Mouse (Mus musculus): ENCODE measurements around the gene Zp3. TPM values are rescaled to one million over a fixed set of nuclear protein-coding genes. Genes with fewer than 3 reads are reported as not detected.

Gene Zp3
- polyA plus RNA-seq, 1 experiment from 2014 or later = not detected

DNA sequence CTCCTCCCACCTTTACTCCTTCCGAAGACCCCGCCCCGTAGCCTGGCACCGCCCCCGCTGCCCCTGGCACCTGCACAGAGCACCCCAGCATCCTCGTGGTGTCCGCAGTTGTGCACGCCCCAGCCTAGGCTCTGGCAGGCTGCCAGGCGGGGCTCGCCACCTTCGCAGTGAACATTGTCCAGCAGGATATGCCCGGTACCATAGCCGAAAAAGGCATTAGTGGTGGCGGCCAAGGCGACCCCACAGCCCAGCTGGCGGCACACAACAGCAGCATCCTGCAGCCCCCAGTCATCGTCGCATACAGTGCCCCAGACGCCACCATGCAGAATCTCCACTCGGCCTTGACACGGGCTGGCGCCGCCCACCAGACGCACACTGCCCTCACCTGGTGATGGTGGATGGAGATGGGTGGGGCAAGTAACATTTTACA is 14.4 kb upstream of the Zp3 start:
- no peak overlapping the region for H3K4me3 ChIP-seq (ENCODE audit: low read depth, low read length)
- peak overlapping the region; percentile 32 for H3K4me2 ChIP-seq (ENCODE audit: low read depth, severe bottlenecking)
- 7% methylated on average over 24 of the region's 24 CpGs for WGBS
- DNase-seq (ENCODE audit: low spot score) (peak; percentile 32), ATAC-seq (ENCODE audit: insufficient number of reproducible peaks, low FRiP score, low TSS enrichment, low read depth) (no peak)
- no peaks in the 10 kb centered on the region for H3K36me3 ChIP-seq (ENCODE audit: control insufficient read depth, insufficient read depth, low read length)
- peak overlapping the region; percentile 32 for H3K9ac ChIP-seq (ENCODE audit: low read length)
- H3K27ac ChIP-seq (replicated peaks; ENCODE audit: low read depth, low read length) = no peak overlapping the region
- H3K27me3 ChIP-seq (ENCODE audit: control insufficient read depth, insufficient read depth, low read length) = 0 out of 2 replicates have a peak, but pooled peaks cover 6% of the 10 kb centered on the region
- H3K4me1 ChIP-seq (ENCODE audit: control insufficient read depth, insufficient read depth, low read length) = 0 out of 2 replicates have a peak, but pooled peaks cover 6% of the 10 kb centered on the region
- no peaks in the 10 kb centered on the region for H3K9me3 ChIP-seq (ENCODE audit: control insufficient read depth, low read length)

DNA sequence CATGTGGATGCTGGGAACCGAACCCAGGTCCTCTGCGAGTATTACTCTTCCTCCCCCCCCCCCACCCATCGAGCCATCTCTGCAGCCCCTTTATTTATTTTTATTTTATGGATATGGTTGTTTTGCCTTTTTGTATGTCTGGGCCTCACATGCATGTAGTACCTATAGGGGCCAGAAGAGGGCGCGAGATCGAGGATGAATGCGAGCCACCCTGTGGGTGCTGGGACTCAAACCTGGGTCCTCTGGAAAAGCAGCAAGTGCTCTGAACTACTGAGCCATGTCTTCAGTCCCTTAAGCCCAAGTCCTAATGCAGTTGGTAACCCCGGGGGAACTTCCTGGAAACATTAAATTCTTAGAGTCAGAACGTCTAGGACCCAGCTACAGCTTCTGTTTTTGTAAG is 13.0 kb upstream of the Zp3 start:
- no peak overlapping the region for H3K27ac ChIP-seq (replicated peaks; ENCODE audit: low read depth, low read length)
- H3K9me3 ChIP-seq (ENCODE audit: control insufficient read depth, low read length) = no peaks in the 10 kb centered on the region
- no peaks in the 10 kb centered on the region for H3K36me3 ChIP-seq (ENCODE audit: control insufficient read depth, insufficient read depth, low read length)
- H3K27me3 ChIP-seq (ENCODE audit: control insufficient read depth, insufficient read depth, low read length) = 0 out of 2 replicates have a peak, but pooled peaks cover 6% of the 10 kb centered on the region
- WGBS = 65% methylated on average over 9 of the region's 9 CpGs
- no peak overlapping the region for H3K4me2 ChIP-seq (ENCODE audit: low read depth, severe bottlenecking)
- 0 out of 2 replicates have a peak, but pooled peaks cover 6% of the 10 kb centered on the region for H3K4me1 ChIP-seq (ENCODE audit: control insufficient read depth, insufficient read depth, low read length)
- no peak for ATAC-seq (ENCODE audit: insufficient number of reproducible peaks, low FRiP score, low TSS enrichment, low read depth)
- H3K4me3 ChIP-seq (ENCODE audit: low read depth, low read length) = no peak overlapping the region
- DNase-seq (ENCODE audit: low spot score) = peak; percentile 45
- H3K9ac ChIP-seq (ENCODE audit: low read length) = no peak overlapping the region

DNA sequence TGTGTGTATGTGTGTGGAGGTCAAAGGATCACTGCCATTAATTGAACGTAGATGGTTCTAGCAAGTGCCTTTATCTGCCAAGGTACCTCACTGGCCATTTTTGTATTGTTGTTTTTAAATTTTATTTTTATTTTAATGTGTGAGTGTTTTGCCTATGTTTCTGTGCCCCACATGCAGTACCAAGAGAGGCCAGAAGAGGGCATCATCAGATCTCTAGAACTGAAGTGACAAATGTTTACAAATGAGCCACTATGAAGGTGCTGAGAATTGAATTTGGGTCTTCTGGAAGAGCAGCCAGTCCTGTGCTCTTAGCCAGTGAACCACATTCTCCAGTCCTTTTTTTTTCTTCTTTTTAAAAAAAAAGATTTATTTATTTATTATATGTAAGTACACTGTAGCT is 11.1 kb upstream of the Zp3 start:
- WGBS = 69% methylated on average over 1 of the region's 1 CpGs
- H3K27me3 ChIP-seq (ENCODE audit: control insufficient read depth, insufficient read depth, low read length) = 0 out of 2 replicates have a peak, but pooled peaks cover 6% of the 10 kb centered on the region
- no peak overlapping the region for H3K27ac ChIP-seq (replicated peaks; ENCODE audit: low read depth, low read length)
- 0 out of 2 replicates have a peak, but pooled peaks cover 3% of the 10 kb centered on the region for H3K4me1 ChIP-seq (ENCODE audit: control insufficient read depth, insufficient read depth, low read length)
- no peaks in the 10 kb centered on the region for H3K36me3 ChIP-seq (ENCODE audit: control insufficient read depth, insufficient read depth, low read length)
- ATAC-seq (ENCODE audit: insufficient number of reproducible peaks, low FRiP score, low TSS enrichment, low read depth) (no peak), DNase-seq (ENCODE audit: low spot score) (peak; percentile 70)
- no peak overlapping the region for H3K4me2 ChIP-seq (ENCODE audit: low read depth, severe bottlenecking)
- no peaks in the 10 kb centered on the region for H3K9me3 ChIP-seq (ENCODE audit: control insufficient read depth, low read length)
- H3K9ac ChIP-seq (ENCODE audit: low read length) = no peak overlapping the region
- H3K4me3 ChIP-seq (ENCODE audit: low read depth, low read length) = no peak overlapping the region

DNA sequence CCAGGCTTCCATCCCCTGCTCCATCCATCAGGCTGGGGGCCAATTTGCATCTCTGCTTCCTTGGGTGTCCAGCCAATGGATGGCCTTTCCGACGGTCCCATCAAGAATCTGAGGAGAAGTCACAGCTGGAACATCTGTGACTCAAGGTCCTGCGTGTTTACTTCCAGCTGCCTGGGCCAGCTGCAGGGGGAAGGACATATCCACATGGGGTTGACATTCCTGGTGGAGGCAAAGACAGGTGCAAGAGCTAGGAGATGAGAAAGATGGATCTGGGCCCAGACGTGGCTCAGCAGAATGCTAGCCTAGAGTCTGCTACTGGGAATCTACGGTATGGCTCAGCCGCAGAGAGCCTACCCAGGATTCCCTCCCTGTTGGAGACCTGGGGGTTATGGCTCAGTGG is 9.7 kb upstream of the Zp3 start:
- H3K9ac ChIP-seq (ENCODE audit: low read length) = no peak overlapping the region
- DNase-seq (ENCODE audit: low spot score) (no peak), ATAC-seq (ENCODE audit: insufficient number of reproducible peaks, low FRiP score, low TSS enrichment, low read depth) (no peak)
- WGBS = 80% methylated on average over 6 of the region's 6 CpGs
- H3K4me1 ChIP-seq (ENCODE audit: control insufficient read depth, insufficient read depth, low read length) = 0 out of 2 replicates have a peak, but pooled peaks cover 3% of the 10 kb centered on the region
- H3K4me3 ChIP-seq (ENCODE audit: low read depth, low read length) = no peak overlapping the region
- H3K4me2 ChIP-seq (ENCODE audit: low read depth, severe bottlenecking) = no peak overlapping the region
- H3K27me3 ChIP-seq (ENCODE audit: control insufficient read depth, insufficient read depth, low read length) = 0 out of 2 replicates have a peak, but pooled peaks cover 6% of the 10 kb centered on the region
- no peak overlapping the region for H3K27ac ChIP-seq (replicated peaks; ENCODE audit: low read depth, low read length)
- H3K36me3 ChIP-seq (ENCODE audit: control insufficient read depth, insufficient read depth, low read length) = no peaks in the 10 kb centered on the region
- H3K9me3 ChIP-seq (ENCODE audit: control insufficient read depth, low read length) = no peaks in the 10 kb centered on the region

DNA sequence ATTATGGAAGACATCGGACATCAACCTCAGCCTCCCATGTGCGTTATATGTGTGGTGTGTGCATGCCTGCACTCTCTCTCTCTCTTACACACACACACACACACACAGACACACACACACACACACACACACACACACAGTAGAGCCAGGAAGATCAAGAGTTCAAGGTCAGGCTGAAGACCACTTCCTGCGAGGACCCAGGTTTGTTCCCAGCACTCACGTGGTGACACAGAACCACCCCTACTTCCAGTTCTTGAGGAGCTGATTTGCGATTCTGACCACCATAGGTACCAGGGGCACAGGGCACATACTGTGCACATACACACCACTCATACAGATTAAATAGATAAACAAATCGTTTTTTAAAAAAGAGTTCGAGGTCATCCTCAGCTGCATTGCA is 8.0 kb upstream of the Zp3 start:
- H3K4me3 ChIP-seq (ENCODE audit: low read depth, low read length) = no peak overlapping the region
- H3K4me2 ChIP-seq (ENCODE audit: low read depth, severe bottlenecking) = no peak overlapping the region
- H3K27ac ChIP-seq (replicated peaks; ENCODE audit: low read depth, low read length) = no peak overlapping the region
- H3K9ac ChIP-seq (ENCODE audit: low read length) = no peak overlapping the region
- 86% methylated on average over 7 of the region's 7 CpGs for WGBS
- no peak for DNase-seq (ENCODE audit: low spot score)
- ATAC-seq (ENCODE audit: insufficient number of reproducible peaks, low FRiP score, low TSS enrichment, low read depth) = no peak
- H3K36me3 ChIP-seq (ENCODE audit: control insufficient read depth, insufficient read depth, low read length) = no peaks in the 10 kb centered on the region
- no peaks in the 10 kb centered on the region for H3K4me1 ChIP-seq (ENCODE audit: control insufficient read depth, insufficient read depth, low read length)
- H3K9me3 ChIP-seq (ENCODE audit: control insufficient read depth, low read length) = no peaks in the 10 kb centered on the region
- H3K27me3 ChIP-seq (ENCODE audit: control insufficient read depth, insufficient read depth, low read length) = no peaks in the 10 kb centered on the region

DNA sequence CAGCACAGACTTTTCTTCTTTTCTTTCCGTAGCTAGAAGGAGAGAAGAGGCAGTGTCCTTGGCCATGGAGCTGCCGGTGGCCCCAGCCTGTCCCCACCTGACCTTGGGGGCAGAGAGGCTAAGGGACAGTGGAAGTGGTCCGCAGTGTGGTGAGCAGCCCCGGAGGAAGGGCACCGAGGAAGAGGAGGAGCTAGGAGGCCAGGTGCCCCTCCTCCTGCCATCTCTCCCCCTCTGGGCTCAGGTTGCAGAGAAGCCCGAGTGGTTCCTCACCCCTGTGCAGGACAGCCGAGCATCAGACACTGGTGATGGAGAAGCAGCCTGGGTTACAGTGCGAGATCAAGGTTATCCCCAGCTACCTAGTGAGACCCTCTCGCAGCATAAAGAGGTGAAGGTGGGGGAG is 5.5 kb upstream of the Zp3 start, which contains the start of gene Ssc4d:
Gene Ssc4d (minus strand): TSS at position 167 of the 400 bp plus-strand sequence.
- Histone ChIP-seq H3K9me3 (ENCODE audit: control insufficient read depth, low read length) (no peaks in the 10 kb centered on the region), H3K9ac (ENCODE audit: low read length) (peak within 1 kb of the TSS; percentile 34; the same call in 1 of the 2 replicates), H3K36me3 (ENCODE audit: control insufficient read depth, insufficient read depth, low read length) (no peaks in the 10 kb centered on the region), H3K4me3 (ENCODE audit: low read depth, low read length) (peak within 1 kb of the TSS; percentile 12; the same call in 1 of the 2 replicates), H3K27me3 (ENCODE audit: control insufficient read depth, insufficient read depth, low read length) (no peaks in the 10 kb centered on the region), H3K27ac (replicated peaks; ENCODE audit: low read depth, low read length) (no peak within 1 kb of the TSS), H3K4me1 (ENCODE audit: control insufficient read depth, insufficient read depth, low read length) (no peaks in the 10 kb centered on the region), H3K4me2 (ENCODE audit: low read depth, severe bottlenecking) (peak within 1 kb of the TSS; percentile 37)
- no peak for DNase-seq (ENCODE audit: low spot score)
- WGBS = 14% methylated on average over 9 of the region's 9 CpGs
- no peak for ATAC-seq (ENCODE audit: insufficient number of reproducible peaks, low FRiP score, low TSS enrichment, low read depth)

DNA sequence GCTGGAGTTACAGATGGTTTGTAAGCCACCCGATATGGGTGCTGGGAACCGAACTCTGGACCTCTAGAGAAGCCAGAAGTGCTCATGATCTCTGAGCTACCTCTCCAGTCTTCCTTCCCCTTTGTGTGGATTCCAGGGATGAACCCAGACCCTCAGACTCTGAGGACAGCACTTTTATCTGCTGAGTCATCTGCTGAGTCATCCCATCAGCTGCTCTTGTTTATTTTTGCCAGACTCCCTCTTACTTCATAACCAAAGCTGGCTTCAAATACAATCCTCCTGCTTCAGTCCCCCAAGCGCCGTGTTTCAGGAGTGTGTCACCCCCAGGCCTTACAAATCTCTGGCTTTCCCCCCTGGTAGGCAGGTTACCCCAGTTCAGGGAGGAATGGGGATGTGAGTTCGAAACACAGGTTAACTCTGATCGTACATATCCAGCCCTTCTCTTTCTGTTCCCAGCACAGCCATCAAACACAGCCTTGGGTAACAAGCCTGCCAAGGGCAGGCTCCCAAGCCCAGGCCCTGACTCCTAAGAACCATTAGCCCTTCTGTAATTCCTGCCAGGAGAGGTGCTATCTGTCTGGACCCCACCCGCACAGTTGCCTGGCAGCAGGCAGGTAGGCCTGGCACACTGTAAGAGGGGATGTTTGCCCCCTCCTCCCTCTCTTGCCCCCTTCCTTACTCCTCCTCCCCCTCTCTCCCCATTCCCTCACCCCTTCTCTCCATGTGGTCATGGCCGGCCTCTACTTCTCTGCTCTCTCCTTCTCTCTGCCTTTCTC is 3.8 kb upstream of the Zp3 start:
- 95% methylated on average over 8 of the region's 8 CpGs for WGBS
- ATAC-seq (ENCODE audit: insufficient number of reproducible peaks, low FRiP score, low TSS enrichment, low read depth) = no peak
- Histone ChIP-seq H3K4me2 (ENCODE audit: low read depth, severe bottlenecking) (no peak overlapping the region), H3K4me1 (ENCODE audit: control insufficient read depth, insufficient read depth, low read length) (no peaks in the 10 kb centered on the region), H3K4me3 (ENCODE audit: low read depth, low read length) (no peak overlapping the region), H3K9ac (ENCODE audit: low read length) (no peak overlapping the region), H3K36me3 (ENCODE audit: control insufficient read depth, insufficient read depth, low read length) (no peaks in the 10 kb centered on the region), H3K27me3 (ENCODE audit: control insufficient read depth, insufficient read depth, low read length) (no peaks in the 10 kb centered on the region), H3K9me3 (ENCODE audit: control insufficient read depth, low read length) (no peaks in the 10 kb centered on the region), H3K27ac (replicated peaks; ENCODE audit: low read depth, low read length) (no peak overlapping the region)
- no peak for DNase-seq (ENCODE audit: low spot score)

DNA sequence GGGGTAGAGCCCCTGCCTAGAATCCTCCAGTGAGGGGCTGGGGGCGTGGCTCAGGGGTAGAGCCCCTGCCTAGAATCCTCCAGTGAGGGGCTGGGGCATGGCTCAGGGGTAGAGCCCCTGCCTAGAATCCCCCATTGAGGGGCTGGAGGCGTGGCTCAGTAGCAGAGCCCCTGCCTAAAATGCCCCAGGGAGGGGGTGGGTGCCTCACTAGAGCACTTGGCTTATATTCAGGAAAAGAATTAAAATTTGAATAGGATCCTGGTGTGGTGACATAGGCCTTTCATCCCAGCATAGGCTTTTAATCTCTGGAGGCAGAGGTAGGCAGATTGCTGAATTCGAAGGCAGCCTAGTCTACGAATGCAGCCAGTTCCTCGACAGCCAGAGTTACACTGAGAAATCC is 518 bp upstream of the Zp3 start:
- H3K4me2 ChIP-seq (ENCODE audit: low read depth, severe bottlenecking) = no peak overlapping the region
- no peak overlapping the region for H3K4me3 ChIP-seq (ENCODE audit: low read depth, low read length)
- no peaks in the 10 kb centered on the region for H3K36me3 ChIP-seq (ENCODE audit: control insufficient read depth, insufficient read depth, low read length)
- H3K4me1 ChIP-seq (ENCODE audit: control insufficient read depth, insufficient read depth, low read length) = no peaks in the 10 kb centered on the region
- WGBS = 88% methylated on average over 5 of the region's 5 CpGs
- no peak overlapping the region for H3K9ac ChIP-seq (ENCODE audit: low read length)
- no peak overlapping the region for H3K27ac ChIP-seq (replicated peaks; ENCODE audit: low read depth, low read length)
- DNase-seq (ENCODE audit: low spot score) (no peak), ATAC-seq (ENCODE audit: insufficient number of reproducible peaks, low FRiP score, low TSS enrichment, low read depth) (no peak)
- H3K9me3 ChIP-seq (ENCODE audit: control insufficient read depth, low read length) = no peaks in the 10 kb centered on the region
- H3K27me3 ChIP-seq (ENCODE audit: control insufficient read depth, insufficient read depth, low read length) = no peaks in the 10 kb centered on the region

Data from limb, embryonic 11.5 days (tissue).